Mouse (Mus musculus) embryonic facial prominence, embryonic 11.5 days (tissue): ENCODE results near the gene Ccnq. TPM values are rescaled to one million over a fixed set of nuclear protein-coding genes. Genes with fewer than 3 reads are reported as not detected.

Experiments used
- ATAC-seq: fragments of 200-750 bp; cut with Nextera tagmentation; replicated peaks from 2 replicates; pipeline ENCODE4 v1.8.0; 2017; ENCODE audit warnings: low read depth; ENCODE audit not compliant: insufficient number of reproducible peaks, low FRiP score, low TSS enrichment
- DNase-seq: peaks from one replicate; pipeline ENCODE4 v3.0.0-alpha.2; 2015; ENCODE audit warnings: low spot score
- H3K27ac ChIP-seq: fragments of 300-500 bp; sonication (generic); replicated peaks from 2 replicates; pipeline ENCODE4 v1.5.1; 2014; ENCODE audit warnings: mild to moderate bottlenecking, low read depth, low read length, control low read depth
- H3K27me3 ChIP-seq: fragments of 300-500 bp; sonication (generic); 2 replicates; pipeline ENCODE4 v1.6.1; 2014; ENCODE audit warnings: mild to moderate bottlenecking, low read length, moderate library complexity, mixed read lengths; ENCODE audit not compliant: control insufficient read depth, insufficient read depth
- H3K36me3 ChIP-seq: fragments of 300-500 bp; sonication (generic); replicated peaks from 2 replicates; pipeline ENCODE4 v1.6.1; 2014; ENCODE audit warnings: low read depth, mild to moderate bottlenecking, low read length, moderate library complexity, mixed read lengths; ENCODE audit not compliant: control insufficient read depth, insufficient read depth
- H3K4me1 ChIP-seq: fragments of 300-500 bp; sonication (generic); 2 replicates; pipeline ENCODE4 v1.6.1; 2014; ENCODE audit warnings: low read length, mixed read lengths; ENCODE audit not compliant: control insufficient read depth, insufficient read depth
- H3K4me2 ChIP-seq: fragments of 300-500 bp; sonication (generic); 2 replicates; pipeline ENCODE4 v1.6.1; 2014; ENCODE audit warnings: low read depth, mild to moderate bottlenecking, control low read depth, low read length, moderate library complexity
- H3K4me3 ChIP-seq: fragments of 300-500 bp; sonication (generic); 2 replicates; pipeline ENCODE4 v1.5.1; 2014; ENCODE audit warnings: low read depth, low read length, control low read depth
- H3K9ac ChIP-seq: fragments of 300-500 bp; sonication (generic); replicated peaks from 2 replicates; pipeline ENCODE4 v1.6.1; 2014; ENCODE audit warnings: mild to moderate bottlenecking, control low read depth, low read length
- H3K9me3 ChIP-seq: fragments of 300-500 bp; sonication (generic); replicated peaks from 2 replicates; pipeline ENCODE4 v1.6.1; 2016; ENCODE audit warnings: mild to moderate bottlenecking, low read length, inconsistent platforms, mixed read lengths; ENCODE audit not compliant: control insufficient read depth
- WGBS: fragments of 180-500 bp; shearing (Covaris S2); extraction: QIAGEN DNeasy Blood & Tissue Kit; methylation state at CpG from one replicate; pipeline ENCODE4 v1.1.7; 2014; 5-methylcytosine and 5-hydroxymethylcytosine counted together
- polyA plus RNA-seq: library from polyadenylated mRNA; unstranded; fragments of >200 nt; fragmentation: Nextera tagmentation; extraction: Ambion mirVana; gene quantifications from 2 replicates; pipeline ENCODE4 v1.2.1, GENCODE M21; 2014

Gene Ccnq
- polyA plus RNA-seq, 1 experiment from 2014 or later = 44.4 TPM

- Histone ChIP-seq H3K27me3 (no peaks in the 10 kb centered on the region), H3K4me3 (no peak overlapping the region), H3K9ac (no peak overlapping the region), H3K4me1 (no peaks in the 10 kb centered on the region), H3K9me3 (no peaks in the 10 kb centered on the region), H3K4me2 (no peak overlapping the region), H3K27ac (no peak overlapping the region), H3K36me3 (no peaks in the 10 kb centered on the region)
- WGBS = 84% methylated on average over 11 of the region's 11 CpGs
- ATAC-seq = no peak
- DNase-seq = no peak
Measured at GRCm38 (mm10) chr11:78789370-78790060, 38.0 kb upstream of the Ccnq start.

GRCm38 (mm10) chr11:78786013-78786431 lies 34.5 kb upstream of the Ccnq start:
- Histone ChIP-seq H3K4me2 (no peak overlapping the region), H3K9me3 (no peaks in the 10 kb centered on the region), H3K4me1 (no peaks in the 10 kb centered on the region), H3K27ac (no peak overlapping the region), H3K4me3 (no peak overlapping the region), H3K36me3 (no peaks in the 10 kb centered on the region), H3K27me3 (no peaks in the 10 kb centered on the region), H3K9ac (no peak overlapping the region)
- DNase-seq (no peak), ATAC-seq (peak; percentile 34; the same call in 1 of the 2 replicates)
- 33% methylated on average over 7 of the region's 7 CpGs for WGBS

GRCm38 (mm10) chr11:78782791-78783347 lies 31.3 kb upstream of the Ccnq start:
- Histone ChIP-seq H3K4me2 (no peak overlapping the region), H3K4me3 (no peak overlapping the region), H3K27me3 (no peaks in the 10 kb centered on the region), H3K36me3 (no peaks in the 10 kb centered on the region), H3K9me3 (no peaks in the 10 kb centered on the region), H3K9ac (no peak overlapping the region), H3K4me1 (no peaks in the 10 kb centered on the region), H3K27ac (no peak overlapping the region)
- DNase-seq = no peak
- no peak for ATAC-seq
- 58% methylated on average over 9 of the region's 9 CpGs for WGBS

GRCm38 (mm10) chr11:78782326-78782725 lies 30.8 kb upstream of the Ccnq start:
- Histone ChIP-seq H3K9me3 (no peaks in the 10 kb centered on the region), H3K4me1 (no peaks in the 10 kb centered on the region), H3K27me3 (no peaks in the 10 kb centered on the region), H3K36me3 (no peaks in the 10 kb centered on the region), H3K27ac (no peak overlapping the region), H3K4me3 (no peak overlapping the region), H3K9ac (no peak overlapping the region), H3K4me2 (no peak overlapping the region)
- ATAC-seq (no peak), DNase-seq (no peak)
- WGBS = 85% methylated on average over 5 of the region's 5 CpGs

GRCm38 (mm10) chr11:78780571-78780970 lies 29.0 kb upstream of the Ccnq start:
- H3K27ac ChIP-seq = no peak overlapping the region
- H3K4me3 ChIP-seq = no peak overlapping the region
- ATAC-seq (no peak), DNase-seq (no peak)
- H3K36me3 ChIP-seq = no peaks in the 10 kb centered on the region
- H3K4me1 ChIP-seq = no peaks in the 10 kb centered on the region
- H3K4me2 ChIP-seq = no peak overlapping the region
- H3K9ac ChIP-seq = no peak overlapping the region
- WGBS = 83% methylated on average over 3 of the region's 3 CpGs
- H3K9me3 ChIP-seq = no peaks in the 10 kb centered on the region
- H3K27me3 ChIP-seq = no peaks in the 10 kb centered on the region

- H3K4me1 ChIP-seq = no peaks in the 10 kb centered on the region
- H3K4me3 ChIP-seq = no peak overlapping the region
- WGBS = 91% methylated on average over 3 of the region's 3 CpGs
- H3K4me2 ChIP-seq = no peak overlapping the region
- no peaks in the 10 kb centered on the region for H3K27me3 ChIP-seq
- no peak overlapping the region for H3K27ac ChIP-seq
- H3K9ac ChIP-seq = no peak overlapping the region
- H3K36me3 ChIP-seq = no peaks in the 10 kb centered on the region
- ATAC-seq (no peak), DNase-seq (no peak)
- H3K9me3 ChIP-seq = no peaks in the 10 kb centered on the region
Measured at GRCm38 (mm10) chr11:78780002-78780401, 28.5 kb upstream of the Ccnq start.

- 57% methylated on average over 10 of the region's 10 CpGs for WGBS
- Histone ChIP-seq H3K27me3 (no peaks in the 10 kb centered on the region), H3K4me2 (no peak overlapping the region; the same call in 1 of the 2 replicates), H3K4me3 (no peak overlapping the region), H3K4me1 (no peaks in the 10 kb centered on the region), H3K36me3 (no peaks in the 10 kb centered on the region), H3K27ac (no peak overlapping the region), H3K9me3 (no peaks in the 10 kb centered on the region), H3K9ac (no peak overlapping the region)
- ATAC-seq (no peak), DNase-seq (no peak)
Measured at GRCm38 (mm10) chr11:78777851-78778680, 26.5 kb upstream of the Ccnq start.
